Mouse (Mus musculus) embryonic facial prominence, embryonic 12.5 days (tissue): ENCODE data around the gene Plek. TPM values are rescaled to one million over a fixed set of nuclear protein-coding genes. Genes with fewer than 3 reads are reported as not detected.

ENCODE experiments used
- ATAC-seq: fragments of 200-750 bp; cut with Nextera tagmentation; 2 replicates; pipeline ENCODE4 v1.8.0; 2017; ENCODE audit not compliant: insufficient number of reproducible peaks, insufficient read depth, low FRiP score, low TSS enrichment
- H3K27ac ChIP-seq: fragments of 300-500 bp; sonication (generic); 2 replicates; pipeline ENCODE4 v1.5.1; 2016; ENCODE audit warnings: mild to moderate bottlenecking
- H3K27me3 ChIP-seq: fragments of 300-500 bp; sonication (generic); 2 replicates; pipeline ENCODE4 v1.6.1; 2016; ENCODE audit warnings: mild to moderate bottlenecking, moderate library complexity
- H3K36me3 ChIP-seq: fragments of 300-500 bp; sonication (generic); 2 replicates; pipeline ENCODE4 v1.6.1; 2016; ENCODE audit warnings: mild to moderate bottlenecking
- H3K4me1 ChIP-seq: fragments of 300-500 bp; sonication (generic); 2 replicates; pipeline ENCODE4 v1.6.1; 2016
- H3K4me2 ChIP-seq: fragments of 300-500 bp; sonication (generic); replicated peaks from 2 replicates; pipeline ENCODE4 v1.6.1; 2016; ENCODE audit warnings: mild to moderate bottlenecking, moderate library complexity
- H3K4me3 ChIP-seq: fragments of 300-500 bp; sonication (generic); 2 replicates; pipeline ENCODE4 v1.5.1; 2016; ENCODE audit warnings: mild to moderate bottlenecking
- H3K9ac ChIP-seq: fragments of 300-500 bp; sonication (generic); 2 replicates; pipeline ENCODE4 v1.6.1; 2016; ENCODE audit warnings: mild to moderate bottlenecking, moderate library complexity
- H3K9me3 ChIP-seq: fragments of 300-500 bp; sonication (generic); 2 replicates; pipeline ENCODE4 v1.6.1; 2016; ENCODE audit warnings: mild to moderate bottlenecking, moderate library complexity
- WGBS: fragments of 180-500 bp; shearing (Covaris S2); methylation state at CpG from one replicate; pipeline ENCODE4 v1.1.7; 2016; 5-methylcytosine and 5-hydroxymethylcytosine counted together
- polyA plus RNA-seq: library from polyadenylated mRNA; unstranded; fragments of >200 nt; fragmentation: Nextera tagmentation; extraction: Ambion mirVana; gene quantifications from 2 replicates; pipeline ENCODE4 v1.2.1, GENCODE M21; 2016

The Plek gene
- polyA plus RNA-seq, 1 experiment from 2014 or later, result 4.2 TPM

- no peak for ATAC-seq
Measured at GRCm38 (mm10) chr11:16997465-16997864, 54.7 kb downstream of the Plek start.

DNA sequence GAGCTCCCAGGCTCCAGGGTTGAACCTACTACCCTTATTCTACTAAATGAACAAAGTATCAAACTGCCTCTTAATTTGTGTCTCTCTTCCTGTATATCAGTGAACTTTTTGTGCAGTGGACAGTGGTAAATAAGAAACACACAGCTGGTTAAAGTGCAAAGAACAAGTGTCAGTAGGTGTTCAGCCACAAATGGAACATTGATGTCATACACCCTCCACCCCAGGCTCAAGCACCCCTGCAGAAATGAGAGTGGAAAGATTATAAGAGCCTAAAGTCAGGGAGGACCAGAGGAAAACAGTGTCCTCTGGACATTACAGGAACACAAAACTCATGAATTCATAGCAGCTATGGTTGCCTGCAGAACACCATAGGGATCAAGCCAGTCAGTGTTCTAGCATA, 55.4 kb downstream of the Plek start:
- no peak overlapping the region for H3K9ac ChIP-seq
- H3K9me3 ChIP-seq, result no peaks in the 10 kb centered on the region

More at GRCm38 (mm10) chr11:16997465-16997864, 54.7 kb downstream of the Plek start:
- Histone ChIP-seq H3K9ac (no peak overlapping the region), H3K9me3 (no peaks in the 10 kb centered on the region), H3K4me2 (no peak overlapping the region), H3K27ac (no peak overlapping the region), H3K4me3 (no peak overlapping the region), H3K27me3 (no peaks in the 10 kb centered on the region), H3K4me1 (no peaks in the 10 kb centered on the region), H3K36me3 (no peaks in the 10 kb centered on the region)

GRCm38 (mm10) chr11:16992880-16993279, 59.3 kb downstream of the Plek start:
- Histone ChIP-seq H3K9ac (no peak overlapping the region), H3K4me3 (no peak overlapping the region), H3K4me1 (no peaks in the 10 kb centered on the region), H3K36me3 (no peaks in the 10 kb centered on the region), H3K9me3 (no peaks in the 10 kb centered on the region), H3K4me2 (no peak overlapping the region), H3K27me3 (no peaks in the 10 kb centered on the region), H3K27ac (no peak overlapping the region)
- 83% methylated on average over 6 of the region's 6 CpGs for WGBS
- ATAC-seq, result no peak

More for the DNA sequence above, 55.4 kb downstream of the Plek start:
- Histone ChIP-seq H3K36me3 (no peaks in the 10 kb centered on the region), H3K27ac (no peak overlapping the region), H3K4me1 (no peaks in the 10 kb centered on the region), H3K27me3 (no peaks in the 10 kb centered on the region), H3K4me3 (no peak overlapping the region), H3K4me2 (no peak overlapping the region)
- ATAC-seq, result no peak

GRCm38 (mm10) chr11:16989885-16990284, 62.3 kb downstream of the Plek start:
- no peak for ATAC-seq
- Histone ChIP-seq H3K4me1 (no peaks in the 10 kb centered on the region), H3K36me3 (no peaks in the 10 kb centered on the region), H3K27me3 (no peaks in the 10 kb centered on the region), H3K9ac (no peak overlapping the region), H3K4me2 (no peak overlapping the region), H3K4me3 (no peak overlapping the region), H3K27ac (no peak overlapping the region), H3K9me3 (no peaks in the 10 kb centered on the region)
- WGBS, result 93% methylated on average over 5 of the region's 5 CpGs

DNA sequence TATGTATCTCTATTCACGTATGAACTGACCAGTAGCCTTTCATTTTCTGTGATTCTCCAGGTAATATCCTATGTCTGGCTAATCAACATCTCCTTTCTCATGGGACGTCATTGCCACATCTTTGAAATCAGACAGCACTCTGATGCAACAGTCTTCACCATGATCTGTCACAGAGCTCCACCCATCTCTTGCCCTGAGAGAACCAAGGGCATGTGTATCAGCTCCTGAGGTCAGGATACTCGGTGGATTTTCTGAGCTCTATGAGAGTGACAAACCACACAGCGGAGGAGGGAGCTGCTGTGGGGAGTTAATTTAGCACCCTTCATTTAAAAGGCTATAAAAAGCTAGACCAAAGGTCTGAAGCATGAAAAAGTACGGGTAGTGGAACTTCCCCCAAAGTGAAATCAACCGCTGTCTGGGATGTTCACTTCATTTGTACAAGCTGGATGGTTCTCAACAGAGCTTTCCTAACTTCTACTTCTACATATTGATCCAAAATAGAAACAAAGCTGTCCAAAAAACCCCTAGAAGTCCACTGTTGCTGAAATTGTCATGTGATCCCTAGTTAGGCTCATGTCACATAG, 64.3 kb downstream of the Plek start:
- Histone ChIP-seq H3K4me2 (no peak overlapping the region), H3K27me3 (no peaks in the 10 kb centered on the region), H3K27ac (no peak overlapping the region), H3K9ac (no peak overlapping the region), H3K36me3 (no peaks in the 10 kb centered on the region), H3K9me3 (no peaks in the 10 kb centered on the region), H3K4me3 (no peak overlapping the region), H3K4me1 (no peaks in the 10 kb centered on the region)
- WGBS, result 73% methylated on average over 6 of the region's 6 CpGs
- no peak for ATAC-seq

GRCm38 (mm10) chr11:16986550-16987187, 65.5 kb downstream of the Plek start:
- ATAC-seq, result no peak
- H3K27ac ChIP-seq, result no peak overlapping the region
- no peaks in the 10 kb centered on the region for H3K36me3 ChIP-seq
- 80% methylated on average over 7 of the region's 7 CpGs for WGBS
- no peaks in the 10 kb centered on the region for H3K4me1 ChIP-seq
- no peak overlapping the region for H3K9ac ChIP-seq
- H3K9me3 ChIP-seq, result no peaks in the 10 kb centered on the region
- no peak overlapping the region for H3K4me2 ChIP-seq
- H3K4me3 ChIP-seq, result no peak overlapping the region
- no peaks in the 10 kb centered on the region for H3K27me3 ChIP-seq

DNA sequence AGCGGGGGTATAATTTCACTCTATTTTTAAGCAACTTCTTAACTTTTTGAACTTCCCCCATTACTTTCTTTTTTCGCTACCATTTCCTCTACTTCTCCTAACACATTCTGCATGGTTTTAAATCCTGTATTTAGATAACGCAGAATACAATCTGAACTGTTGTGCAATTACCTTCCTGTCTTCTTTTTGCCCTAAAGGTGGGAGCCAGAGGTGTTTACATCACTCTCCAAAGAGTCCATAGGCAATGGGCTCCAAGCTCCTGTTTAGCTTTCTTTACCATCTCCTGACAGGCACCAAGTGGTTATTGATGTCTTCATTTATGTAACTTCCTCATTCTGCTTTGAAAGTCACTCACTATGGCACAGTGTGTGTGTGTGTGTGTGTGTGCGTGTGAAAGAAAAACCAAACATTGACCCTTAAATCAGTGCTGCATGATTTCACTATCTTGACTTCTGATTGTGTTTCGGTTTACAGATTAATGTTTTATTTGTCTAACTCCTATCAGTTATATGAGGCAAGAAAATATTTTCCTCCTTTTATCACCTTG, 73.9 kb downstream of the Plek start:
- Histone ChIP-seq H3K4me2 (no peak overlapping the region), H3K4me1 (no peaks in the 10 kb centered on the region), H3K27ac (no peak overlapping the region), H3K9ac (no peak overlapping the region), H3K36me3 (no peaks in the 10 kb centered on the region), H3K27me3 (no peaks in the 10 kb centered on the region), H3K4me3 (no peak overlapping the region), H3K9me3 (no peaks in the 10 kb centered on the region)
- ATAC-seq, result no peak
- 89% methylated on average over 5 of the region's 5 CpGs for WGBS

DNA sequence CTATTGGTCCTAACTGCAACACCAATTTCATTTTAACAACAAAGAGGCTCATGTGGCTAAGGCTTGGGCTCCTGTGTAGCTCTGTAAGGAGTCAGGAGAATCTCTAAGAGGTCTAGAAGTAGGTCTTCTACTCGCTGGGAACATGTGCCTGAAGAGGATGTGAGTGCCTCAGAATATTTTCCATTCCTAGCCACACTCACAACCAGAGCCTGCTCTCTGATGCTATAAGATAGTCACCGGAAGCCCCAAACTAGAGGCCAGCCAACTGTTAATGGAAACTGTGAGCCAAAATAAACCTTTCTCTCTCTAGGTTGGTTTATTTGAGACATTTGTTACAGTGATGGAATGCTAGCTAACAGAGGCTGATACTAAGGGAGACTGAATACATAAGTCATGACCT, 74.6 kb downstream of the Plek start:
- Histone ChIP-seq H3K4me1 (no peaks in the 10 kb centered on the region), H3K27me3 (no peaks in the 10 kb centered on the region), H3K4me3 (no peak overlapping the region), H3K4me2 (no peak overlapping the region), H3K9me3 (no peaks in the 10 kb centered on the region), H3K36me3 (no peaks in the 10 kb centered on the region), H3K9ac (no peak overlapping the region), H3K27ac (no peak overlapping the region)
- ATAC-seq, result no peak
- 67% methylated on average over 2 of the region's 2 CpGs for WGBS

GRCm38 (mm10) chr11:16976937-16977336, 75.2 kb downstream of the Plek start:
- WGBS, result 84% methylated on average over 4 of the region's 4 CpGs
- Histone ChIP-seq H3K9me3 (no peaks in the 10 kb centered on the region), H3K9ac (no peak overlapping the region), H3K27me3 (no peaks in the 10 kb centered on the region), H3K36me3 (no peaks in the 10 kb centered on the region), H3K27ac (no peak overlapping the region), H3K4me2 (no peak overlapping the region), H3K4me3 (no peak overlapping the region), H3K4me1 (no peaks in the 10 kb centered on the region)
- ATAC-seq, result no peak

GRCm38 (mm10) chr11:16973086-16973485, 79.1 kb downstream of the Plek start:
- H3K4me1 ChIP-seq, result no peaks in the 10 kb centered on the region
- H3K4me2 ChIP-seq, result no peak overlapping the region
- no peaks in the 10 kb centered on the region for H3K9me3 ChIP-seq
- no peak for ATAC-seq
- H3K27me3 ChIP-seq, result no peaks in the 10 kb centered on the region
- no peak overlapping the region for H3K4me3 ChIP-seq
- 83% methylated on average over 1 of the region's 1 CpGs for WGBS
- no peaks in the 10 kb centered on the region for H3K36me3 ChIP-seq
- no peak overlapping the region for H3K27ac ChIP-seq
- no peak overlapping the region for H3K9ac ChIP-seq

GRCm38 (mm10) chr11:16972027-16972426, 80.2 kb downstream of the Plek start:
- no peaks in the 10 kb centered on the region for H3K27me3 ChIP-seq
- no peaks in the 10 kb centered on the region for H3K9me3 ChIP-seq
- H3K27ac ChIP-seq, result no peak overlapping the region
- H3K4me1 ChIP-seq, result no peaks in the 10 kb centered on the region
- H3K9ac ChIP-seq, result no peak overlapping the region
- no peak overlapping the region for H3K4me2 ChIP-seq
- ATAC-seq, result no peak
- H3K4me3 ChIP-seq, result no peak overlapping the region
- 83% methylated on average over 3 of the region's 3 CpGs for WGBS
- H3K36me3 ChIP-seq, result no peaks in the 10 kb centered on the region

DNA sequence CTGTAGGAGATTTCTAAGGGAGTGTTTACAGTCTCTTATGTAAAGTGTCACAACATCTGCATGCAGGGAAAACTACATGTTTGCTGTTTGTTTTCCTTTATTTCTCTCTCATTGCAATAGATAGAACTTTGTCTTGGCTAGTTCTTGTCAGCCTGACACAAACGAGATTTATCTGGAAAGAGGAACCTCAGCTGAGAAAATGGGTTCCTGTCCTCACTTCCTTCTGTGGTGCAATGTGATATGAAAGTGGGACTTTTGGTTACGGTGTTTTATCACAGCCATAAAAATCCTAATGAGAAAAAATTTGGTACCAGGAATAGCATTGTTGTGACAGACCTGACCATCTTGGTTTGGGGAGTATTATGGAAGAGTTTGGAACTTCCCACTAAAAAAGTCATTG, 82.5 kb downstream of the Plek start:
- Histone ChIP-seq H3K9me3 (no peaks in the 10 kb centered on the region), H3K27me3 (no peaks in the 10 kb centered on the region), H3K4me3 (no peak overlapping the region), H3K27ac (no peak overlapping the region), H3K4me2 (no peak overlapping the region), H3K36me3 (no peaks in the 10 kb centered on the region), H3K4me1 (no peaks in the 10 kb centered on the region), H3K9ac (no peak overlapping the region)
- no peak for ATAC-seq
- WGBS, result 76% methylated on average over 2 of the region's 2 CpGs
